Mouse (Mus musculus): ENCODE data around the gene Susd6. TPM values are rescaled to one million over a fixed set of nuclear protein-coding genes. Genes with fewer than 3 reads are reported as not detected.

Gene Susd6
- polyA plus RNA-seq, 1 experiment from 2014 or later, result 21.5 TPM

DNA sequence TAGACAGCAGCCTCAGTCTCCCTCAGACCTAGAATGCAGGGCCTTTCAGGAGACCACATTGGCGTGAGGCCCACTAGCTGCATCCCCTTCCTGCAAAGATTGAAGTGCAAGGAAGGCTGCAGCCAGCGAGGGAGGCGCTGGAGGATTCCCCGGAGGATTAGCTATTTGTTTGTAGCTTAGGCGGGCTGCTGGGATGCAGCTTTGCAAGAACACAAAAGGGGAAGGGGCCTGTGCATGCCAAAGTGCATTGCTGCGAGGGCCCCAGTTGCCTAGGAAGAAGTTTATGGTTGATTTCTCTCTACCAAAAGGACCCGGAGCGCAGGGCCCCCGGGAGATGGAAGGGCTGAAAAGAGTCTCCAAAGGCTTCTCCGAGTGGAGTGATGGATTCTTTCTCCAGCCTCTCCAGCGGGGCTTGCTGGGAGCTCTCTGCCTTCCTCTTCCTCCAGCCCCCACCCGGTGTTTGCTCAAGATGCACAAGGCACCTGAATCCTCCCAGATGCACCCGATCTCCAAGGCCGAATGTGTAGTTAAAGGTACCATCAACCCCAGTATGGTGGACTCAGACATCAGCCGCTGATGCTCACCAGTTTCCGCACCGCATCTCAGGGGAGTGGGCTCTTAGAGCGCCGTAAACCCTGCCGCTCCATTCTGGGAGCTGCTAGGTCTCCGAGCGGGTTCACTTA is 30.5 kb upstream of the Susd6 start:
- WGBS, result 1% methylated on average over 22 of the region's 22 CpGs
- Histone ChIP-seq H3K27ac (ENCODE audit: low read depth, low read length) (peak overlapping the region; percentile 99), H3K4me1 (replicated peaks; ENCODE audit: control insufficient read depth, insufficient read depth, low read length) (peaks cover 6% of the 10 kb centered on the region; the same call in 1 of the 2 replicates), H3K27me3 (ENCODE audit: control insufficient read depth, insufficient read depth, low read length) (peaks cover 3% of the 10 kb centered on the region; the same call in 1 of the 2 replicates), H3K9ac (ENCODE audit: low read length) (peak overlapping the region; percentile 94), H3K36me3 (ENCODE audit: control insufficient read depth, insufficient read depth, low read length) (peaks cover 43% of the 10 kb centered on the region), H3K4me3 (ENCODE audit: low read depth, low read length) (peak overlapping the region; percentile 51), H3K4me2 (ENCODE audit: low read depth, low read length, severe bottlenecking) (peak overlapping the region; percentile 62), H3K9me3 (ENCODE audit: control insufficient read depth, low read length) (peaks cover 40% of the 10 kb centered on the region)
- DNase-seq (ENCODE audit: low spot score) (peak; percentile 85), ATAC-seq (replicated peaks; ENCODE audit: low FRiP score) (peak; percentile 76)

DNA sequence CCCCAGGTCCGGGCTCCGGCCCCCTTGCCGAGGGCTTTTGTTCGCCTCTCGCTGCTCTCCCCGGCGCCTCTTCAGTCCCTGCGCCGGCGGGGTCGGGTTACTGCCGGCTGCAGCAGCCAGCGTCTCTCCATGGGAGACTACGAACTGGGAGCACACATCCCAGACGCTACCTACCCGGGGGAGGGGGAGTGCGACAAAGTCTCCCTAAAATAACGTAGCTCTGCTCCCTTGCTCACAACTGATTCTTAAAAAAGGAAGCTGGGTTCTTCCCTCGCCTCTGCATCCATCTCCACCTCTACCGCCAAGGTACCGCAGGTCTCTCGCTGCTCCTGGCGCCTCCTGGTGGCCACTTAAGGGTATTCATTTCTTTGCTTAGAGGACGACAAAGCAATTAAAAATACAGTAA is 29.9 kb upstream of the Susd6 start, which contains the start of gene Ccdc177:
Gene Ccdc177 (minus strand): TSS at position 292 of the 406 bp plus-strand sequence.
- Histone ChIP-seq H3K9ac (ENCODE audit: low read length) (peak within 1 kb of the TSS; percentile 94), H3K4me2 (ENCODE audit: low read depth, low read length, severe bottlenecking) (peak within 1 kb of the TSS; percentile 62), H3K27ac (ENCODE audit: low read depth, low read length) (peak within 1 kb of the TSS; percentile 99), H3K4me1 (replicated peaks; ENCODE audit: control insufficient read depth, insufficient read depth, low read length) (peaks cover 6% of the 10 kb centered on the region; the same call in 1 of the 2 replicates), H3K36me3 (ENCODE audit: control insufficient read depth, insufficient read depth, low read length) (peaks cover 37% of the 10 kb centered on the region), H3K27me3 (ENCODE audit: control insufficient read depth, insufficient read depth, low read length) (peaks cover 3% of the 10 kb centered on the region; the same call in 1 of the 2 replicates), H3K9me3 (ENCODE audit: control insufficient read depth, low read length) (peaks cover 36% of the 10 kb centered on the region), H3K4me3 (ENCODE audit: low read depth, low read length) (peak within 1 kb of the TSS; percentile 51)
- DNase-seq (ENCODE audit: low spot score) (peak; percentile 91), ATAC-seq (replicated peaks; ENCODE audit: low FRiP score) (peak; percentile 71)
- WGBS, result 0% methylated on average over 24 of the region's 24 CpGs

DNA sequence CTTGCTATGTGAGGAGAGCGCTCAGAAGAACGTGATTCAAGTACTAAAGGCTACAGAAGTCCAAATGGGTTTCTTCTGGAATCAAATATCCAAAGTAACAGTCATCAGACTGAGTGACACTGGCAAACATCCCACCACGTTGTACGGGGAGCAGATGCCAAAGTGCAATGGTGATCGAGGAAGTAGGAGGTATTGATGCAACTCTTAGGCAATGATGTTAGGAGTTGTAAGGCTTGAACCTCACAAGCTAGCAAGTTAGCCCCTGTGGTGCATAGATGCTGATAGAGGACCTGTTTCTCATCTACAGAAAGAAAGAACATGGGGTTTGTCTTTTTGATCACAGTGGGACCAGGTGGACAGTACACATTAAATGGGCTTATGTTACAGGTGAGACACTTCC is 27.3 kb upstream of the Susd6 start:
- Histone ChIP-seq H3K4me1 (replicated peaks; ENCODE audit: control insufficient read depth, insufficient read depth, low read length) (peaks cover 6% of the 10 kb centered on the region; the same call in 1 of the 2 replicates), H3K9ac (ENCODE audit: low read length) (no peak overlapping the region), H3K4me3 (ENCODE audit: low read depth, low read length) (no peak overlapping the region), H3K9me3 (ENCODE audit: control insufficient read depth, low read length) (peaks cover 11% of the 10 kb centered on the region), H3K4me2 (ENCODE audit: low read depth, low read length, severe bottlenecking) (no peak overlapping the region), H3K27ac (ENCODE audit: low read depth, low read length) (no peak overlapping the region), H3K36me3 (ENCODE audit: control insufficient read depth, insufficient read depth, low read length) (peaks cover 11% of the 10 kb centered on the region), H3K27me3 (ENCODE audit: control insufficient read depth, insufficient read depth, low read length) (peaks cover 3% of the 10 kb centered on the region; the same call in 1 of the 2 replicates)
- 92% methylated on average over 5 of the region's 5 CpGs for WGBS
- no peak for DNase-seq (ENCODE audit: low spot score)
- no peak for ATAC-seq (replicated peaks; ENCODE audit: low FRiP score)

DNA sequence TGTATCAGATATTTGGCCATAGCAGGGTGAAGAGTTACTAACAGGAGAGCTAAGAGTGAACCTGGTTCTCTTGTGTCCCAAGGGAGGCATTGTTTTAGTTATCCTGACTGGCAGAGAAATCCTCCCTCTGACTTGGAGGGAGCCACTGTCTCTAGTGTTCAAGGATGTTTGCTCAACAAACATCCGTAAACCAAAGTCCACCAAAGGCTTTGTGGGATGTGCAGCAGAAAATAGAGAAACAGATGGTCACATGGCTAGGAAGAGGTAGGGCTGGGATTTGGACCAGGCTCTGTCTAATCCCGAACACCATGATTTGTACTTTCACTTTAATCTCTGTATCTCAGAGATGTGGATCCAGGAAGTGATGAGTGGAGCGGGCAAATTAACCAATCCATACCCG is 26.2 kb upstream of the Susd6 start:
- no peak overlapping the region for H3K4me2 ChIP-seq (ENCODE audit: low read depth, low read length, severe bottlenecking)
- no peak overlapping the region for H3K9ac ChIP-seq (ENCODE audit: low read length)
- peaks cover 3% of the 10 kb centered on the region; the same call in 1 of the 2 replicates for H3K4me1 ChIP-seq (replicated peaks; ENCODE audit: control insufficient read depth, insufficient read depth, low read length)
- H3K27ac ChIP-seq (ENCODE audit: low read depth, low read length), result no peak overlapping the region
- no peaks in the 10 kb centered on the region for H3K27me3 ChIP-seq (ENCODE audit: control insufficient read depth, insufficient read depth, low read length)
- DNase-seq (ENCODE audit: low spot score) (no peak), ATAC-seq (replicated peaks; ENCODE audit: low FRiP score) (no peak)
- no peak overlapping the region for H3K4me3 ChIP-seq (ENCODE audit: low read depth, low read length)
- H3K36me3 ChIP-seq (ENCODE audit: control insufficient read depth, insufficient read depth, low read length), result no peaks in the 10 kb centered on the region; the same call in 1 of the 2 replicates
- peaks cover under 1% of the 10 kb centered on the region; the same call in 1 of the 2 replicates for H3K9me3 ChIP-seq (ENCODE audit: control insufficient read depth, low read length)
- 80% methylated on average over 4 of the region's 4 CpGs for WGBS

DNA sequence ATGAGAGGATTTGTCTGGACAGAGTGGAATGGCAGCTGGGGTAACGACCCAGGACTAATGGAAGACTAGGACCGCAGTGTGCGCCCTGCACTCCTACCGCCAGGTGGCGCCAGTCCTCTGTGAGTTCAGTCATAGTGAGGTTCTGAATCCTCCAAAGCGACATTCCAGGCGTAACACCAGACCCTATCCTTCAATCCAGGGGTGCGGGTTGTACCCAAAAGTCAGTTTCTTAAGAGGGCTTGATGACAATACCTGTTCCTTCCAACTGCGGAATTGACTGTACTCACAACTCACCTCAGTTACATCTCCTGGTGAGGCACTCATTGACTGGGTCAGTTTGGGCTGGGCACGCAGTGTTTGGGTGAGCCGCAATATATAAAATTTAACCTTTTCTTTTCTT is 20.6 kb upstream of the Susd6 start:
- Histone ChIP-seq H3K36me3 (ENCODE audit: control insufficient read depth, insufficient read depth, low read length) (no peaks in the 10 kb centered on the region), H3K4me2 (ENCODE audit: low read depth, low read length, severe bottlenecking) (no peak overlapping the region), H3K4me3 (ENCODE audit: low read depth, low read length) (no peak overlapping the region), H3K4me1 (replicated peaks; ENCODE audit: control insufficient read depth, insufficient read depth, low read length) (no peaks in the 10 kb centered on the region), H3K9me3 (ENCODE audit: control insufficient read depth, low read length) (no peaks in the 10 kb centered on the region), H3K27ac (ENCODE audit: low read depth, low read length) (no peak overlapping the region), H3K9ac (ENCODE audit: low read length) (no peak overlapping the region), H3K27me3 (ENCODE audit: control insufficient read depth, insufficient read depth, low read length) (no peaks in the 10 kb centered on the region)
- ATAC-seq (replicated peaks; ENCODE audit: low FRiP score), result peak; percentile 85
- peak; percentile 94 for DNase-seq (ENCODE audit: low spot score)
- WGBS, result 21% methylated on average over 11 of the region's 11 CpGs

DNA sequence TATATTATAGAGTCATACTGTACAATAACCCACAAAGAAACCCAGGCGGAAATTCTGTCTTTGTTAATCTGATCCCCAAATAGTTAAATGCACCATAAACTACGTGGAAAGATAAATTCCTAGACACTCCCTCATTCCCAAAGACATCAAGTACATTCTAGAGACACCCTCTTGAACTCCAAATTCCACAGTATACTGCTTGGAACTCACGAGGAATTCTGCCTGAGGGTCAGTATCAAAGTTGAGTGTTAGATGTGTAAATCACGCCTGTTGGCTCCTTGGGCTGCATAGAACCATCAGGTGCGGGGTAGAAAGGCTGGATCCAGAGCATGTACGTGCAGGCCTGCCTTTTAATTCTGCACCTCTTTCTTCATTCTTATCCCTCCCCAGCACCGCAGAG is 15.5 kb upstream of the Susd6 start:
- WGBS, result 81% methylated on average over 7 of the region's 7 CpGs
- H3K4me2 ChIP-seq (ENCODE audit: low read depth, low read length, severe bottlenecking), result no peak overlapping the region
- no peaks in the 10 kb centered on the region for H3K9me3 ChIP-seq (ENCODE audit: control insufficient read depth, low read length)
- DNase-seq (ENCODE audit: low spot score) (no peak), ATAC-seq (replicated peaks; ENCODE audit: low FRiP score) (no peak)
- no peak overlapping the region for H3K9ac ChIP-seq (ENCODE audit: low read length)
- no peak overlapping the region for H3K4me3 ChIP-seq (ENCODE audit: low read depth, low read length)
- H3K36me3 ChIP-seq (ENCODE audit: control insufficient read depth, insufficient read depth, low read length), result no peaks in the 10 kb centered on the region
- H3K27me3 ChIP-seq (ENCODE audit: control insufficient read depth, insufficient read depth, low read length), result no peaks in the 10 kb centered on the region
- no peaks in the 10 kb centered on the region for H3K4me1 ChIP-seq (replicated peaks; ENCODE audit: control insufficient read depth, insufficient read depth, low read length)
- no peak overlapping the region for H3K27ac ChIP-seq (ENCODE audit: low read depth, low read length)

DNA sequence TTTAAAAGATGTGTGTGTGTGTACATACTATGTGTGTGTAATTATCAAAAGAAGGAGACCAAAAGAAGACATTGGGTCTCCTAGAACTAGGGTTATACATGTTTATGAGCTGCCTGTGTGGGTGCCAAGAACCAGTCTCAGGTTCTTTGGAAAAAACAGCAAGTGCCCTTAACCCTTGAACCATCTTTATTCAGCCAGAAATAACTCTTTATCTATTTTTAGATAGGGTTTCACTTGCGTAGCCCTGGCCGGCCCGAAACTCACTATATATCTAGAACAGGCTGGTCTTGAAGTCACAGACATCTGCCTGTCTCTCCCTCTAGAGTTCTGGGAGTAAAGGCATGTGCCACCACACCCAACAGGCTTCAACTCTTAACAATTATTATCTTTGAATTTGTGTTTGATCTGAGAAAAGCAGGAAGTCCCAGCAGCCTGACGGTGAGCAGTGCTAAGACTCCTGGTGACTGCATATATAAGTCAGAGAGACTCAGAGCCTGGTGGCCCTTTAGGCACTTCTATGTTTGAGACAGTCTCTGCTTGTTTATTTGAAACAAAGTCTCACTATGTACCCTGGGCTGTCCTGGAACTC is 14.2 kb upstream of the Susd6 start:
- H3K4me3 ChIP-seq (ENCODE audit: low read depth, low read length), result no peak overlapping the region
- H3K27me3 ChIP-seq (ENCODE audit: control insufficient read depth, insufficient read depth, low read length), result no peaks in the 10 kb centered on the region
- no peak overlapping the region for H3K4me2 ChIP-seq (ENCODE audit: low read depth, low read length, severe bottlenecking)
- DNase-seq (ENCODE audit: low spot score), result no peak
- ATAC-seq (replicated peaks; ENCODE audit: low FRiP score), result no peak
- no peaks in the 10 kb centered on the region for H3K36me3 ChIP-seq (ENCODE audit: control insufficient read depth, insufficient read depth, low read length)
- no peak overlapping the region for H3K27ac ChIP-seq (ENCODE audit: low read depth, low read length)
- no peak overlapping the region for H3K9ac ChIP-seq (ENCODE audit: low read length)
- 96% methylated on average over 4 of the region's 4 CpGs for WGBS
- no peaks in the 10 kb centered on the region for H3K4me1 ChIP-seq (replicated peaks; ENCODE audit: control insufficient read depth, insufficient read depth, low read length)
- H3K9me3 ChIP-seq (ENCODE audit: control insufficient read depth, low read length), result no peaks in the 10 kb centered on the region

DNA sequence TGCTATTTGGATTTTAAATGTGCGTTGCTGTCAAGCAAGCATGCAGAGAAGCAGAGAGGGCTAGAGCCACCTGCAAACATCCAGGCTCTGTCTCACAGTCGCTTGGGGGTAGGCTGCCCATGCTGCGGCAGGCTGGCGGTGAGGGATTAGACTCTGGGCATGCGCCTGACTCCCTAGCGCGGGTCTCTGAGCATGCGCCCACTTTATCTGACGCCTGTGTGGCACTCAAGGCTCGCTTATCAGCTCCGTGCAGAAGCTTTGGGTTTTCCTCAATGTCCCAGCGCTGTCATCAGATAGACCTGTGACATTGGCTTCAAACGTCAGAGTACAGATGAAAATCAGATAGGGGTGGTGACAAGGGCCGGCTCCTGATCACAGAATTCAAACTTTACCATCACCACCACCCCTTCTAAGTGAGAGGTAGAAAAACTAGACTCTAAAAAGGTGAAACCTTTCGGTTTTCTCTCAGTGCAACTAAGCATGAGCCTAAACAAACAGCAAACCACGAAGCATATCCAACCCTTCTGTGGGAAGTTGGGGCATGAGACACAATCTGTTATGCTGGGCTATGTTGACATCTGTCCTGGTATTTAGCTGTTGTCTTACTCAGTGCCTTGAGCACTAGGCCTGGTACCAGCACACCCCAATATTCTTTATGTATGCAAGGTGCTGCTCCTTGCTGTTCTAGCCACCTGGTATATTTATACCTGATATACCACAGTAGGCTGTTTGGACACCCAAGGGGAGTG is 11.9 kb upstream of the Susd6 start:
- H3K27ac ChIP-seq (ENCODE audit: low read depth, low read length), result no peak overlapping the region
- DNase-seq (ENCODE audit: low spot score) (no peak), ATAC-seq (replicated peaks; ENCODE audit: low FRiP score) (0 out of 2 replicates have a peak, but pooled peaks have one; percentile 42)

More for the DNA sequence above, 11.9 kb upstream of the Susd6 start:
- Histone ChIP-seq H3K4me2 (ENCODE audit: low read depth, low read length, severe bottlenecking) (no peak overlapping the region), H3K9me3 (ENCODE audit: control insufficient read depth, low read length) (no peaks in the 10 kb centered on the region), H3K9ac (ENCODE audit: low read length) (no peak overlapping the region), H3K27me3 (ENCODE audit: control insufficient read depth, insufficient read depth, low read length) (no peaks in the 10 kb centered on the region), H3K4me3 (ENCODE audit: low read depth, low read length) (no peak overlapping the region), H3K4me1 (replicated peaks; ENCODE audit: control insufficient read depth, insufficient read depth, low read length) (no peaks in the 10 kb centered on the region), H3K36me3 (ENCODE audit: control insufficient read depth, insufficient read depth, low read length) (no peaks in the 10 kb centered on the region)
- WGBS, result 79% methylated on average over 16 of the region's 16 CpGs
